Mouse (Mus musculus) lung, embryonic 16.5 days (tissue): Measurements from ENCODE around the gene Smok3b. TPM values are rescaled to one million over a fixed set of nuclear protein-coding genes. Genes with fewer than 3 reads are reported as not detected.
A peak's percentile ranks its signal among the peaks of the same experiment; 100 is the strongest.
"Not testable (repeated sequence)": the region's sequence is repeated elsewhere in the genome, so short reads cannot be mapped to it uniquely, and the experiment has no call there.

ENCODE experiments used
- ATAC-seq: fragments of 200-750 bp; cut with Nextera tagmentation; 2 replicates; pipeline ENCODE4 v1.8.0; 2017; ENCODE audit warnings: low read depth, mild to moderate bottlenecking, moderate library complexity
- H3K27ac ChIP-seq: fragments of 300-500 bp; sonication (generic); 2 replicates; pipeline ENCODE4 v1.5.1; 2014; ENCODE audit warnings: mild to moderate bottlenecking, control low read depth, low read length
- H3K27me3 ChIP-seq: fragments of 300-500 bp; sonication (generic); 2 replicates; pipeline ENCODE4 v1.6.1; 2014; ENCODE audit warnings: low read depth, low read length, mixed read lengths; ENCODE audit not compliant: control insufficient read depth, insufficient read depth
- H3K36me3 ChIP-seq: fragments of 300-500 bp; sonication (generic); 2 replicates; pipeline ENCODE4 v1.6.1; 2014; ENCODE audit warnings: low read length; ENCODE audit not compliant: control insufficient read depth, insufficient read depth
- H3K4me1 ChIP-seq: fragments of 300-500 bp; sonication (generic); replicated peaks from 2 replicates; pipeline ENCODE4 v1.6.1; 2014; ENCODE audit warnings: low read length, mixed read lengths; ENCODE audit not compliant: control insufficient read depth, insufficient read depth
- H3K4me2 ChIP-seq: fragments of 300-500 bp; sonication (generic); 2 replicates; pipeline ENCODE4 v1.6.1; 2014; ENCODE audit warnings: low read depth, low read length, control low read depth
- H3K4me3 ChIP-seq: fragments of 300-500 bp; sonication (generic); 2 replicates; pipeline ENCODE4 v1.5.1; 2014; ENCODE audit warnings: mild to moderate bottlenecking, low read length, control low read depth
- H3K9ac ChIP-seq: fragments of 300-500 bp; sonication (generic); 2 replicates; pipeline ENCODE4 v1.6.1; 2014; ENCODE audit warnings: low read length, control low read depth
- H3K9me3 ChIP-seq: fragments of 300-500 bp; sonication (generic); 2 replicates; pipeline ENCODE4 v1.6.1; 2016; ENCODE audit warnings: low read length; ENCODE audit not compliant: control insufficient read depth
- WGBS: fragments of 180-500 bp; shearing (Covaris S2); extraction: QIAGEN DNeasy Blood & Tissue Kit; methylation state at CpG from one replicate; pipeline ENCODE4 v1.1.7; 2014; 5-methylcytosine and 5-hydroxymethylcytosine counted together
- polyA plus RNA-seq: library from polyadenylated mRNA; unstranded; fragments of >200 nt; fragmentation: Nextera tagmentation; extraction: Ambion mirVana; gene quantifications from 2 replicates; pipeline ENCODE4 v1.2.1, GENCODE M21; 2015

Smok3b gene
- polyA plus RNA-seq, 1 experiment from 2014 or later = not detected

DNA sequence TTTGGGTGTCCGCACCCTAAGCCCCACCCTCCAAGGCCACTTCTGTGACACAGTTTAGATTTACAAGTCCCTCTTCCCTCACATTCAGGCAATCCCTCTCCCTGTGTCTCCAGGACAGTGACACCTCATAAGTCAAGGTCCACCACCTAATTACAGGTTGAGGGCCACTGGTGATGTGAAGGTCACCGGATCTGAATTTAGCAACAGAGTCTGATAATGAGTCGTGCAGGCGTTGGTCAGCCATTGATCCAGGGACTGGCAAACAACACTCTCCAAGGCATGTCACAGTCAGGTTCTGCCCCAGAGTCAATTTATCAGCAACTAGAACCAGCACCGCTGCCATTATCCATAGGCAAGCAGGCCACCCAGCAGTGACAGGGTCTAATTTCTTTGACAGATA lies 8.8 kb upstream of the Smok3b start:
- no peak overlapping the region for H3K9ac ChIP-seq
- H3K4me2 ChIP-seq = no peak overlapping the region
- no peak overlapping the region for H3K4me3 ChIP-seq
- H3K27me3 ChIP-seq = no peaks in the 10 kb centered on the region
- no peak for ATAC-seq
- H3K36me3 ChIP-seq = no peaks in the 10 kb centered on the region
- WGBS = 75% methylated on average over 5 of the region's 5 CpGs
- H3K9me3 ChIP-seq = no peaks in the 10 kb centered on the region
- no peak overlapping the region for H3K27ac ChIP-seq
- H3K4me1 ChIP-seq = no peaks in the 10 kb centered on the region

DNA sequence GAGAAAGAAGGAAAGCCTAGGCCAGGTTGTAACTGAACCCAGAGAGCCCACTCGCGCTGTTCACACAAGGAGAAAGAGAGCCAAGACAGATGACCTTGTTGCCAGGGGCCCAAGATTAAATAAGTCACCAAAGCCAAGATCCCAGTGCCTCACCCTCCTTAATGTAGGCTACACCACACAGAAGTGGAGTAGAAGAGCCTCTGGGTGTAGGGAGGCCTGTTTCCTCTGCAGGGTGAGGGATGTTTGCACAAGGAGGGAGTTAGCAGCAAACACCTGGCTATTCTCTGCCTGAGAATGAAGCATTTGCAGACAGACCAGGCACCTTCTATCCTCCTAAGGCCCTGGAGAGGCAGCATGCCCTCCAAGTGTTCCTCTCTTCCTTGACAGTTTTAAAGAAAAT lies 4.7 kb upstream of the Smok3b start:
- no peak overlapping the region for H3K9ac ChIP-seq
- no peak overlapping the region for H3K4me2 ChIP-seq
- 0 out of 2 replicates have a peak, but pooled peaks have one; percentile 23 for ATAC-seq
- WGBS = 61% methylated on average over 2 of the region's 2 CpGs
- H3K4me3 ChIP-seq = no peak overlapping the region
- no peak overlapping the region for H3K27ac ChIP-seq
- no peaks in the 10 kb centered on the region for H3K9me3 ChIP-seq
- no peaks in the 10 kb centered on the region for H3K4me1 ChIP-seq
- no peaks in the 10 kb centered on the region for H3K36me3 ChIP-seq
- no peaks in the 10 kb centered on the region for H3K27me3 ChIP-seq

DNA sequence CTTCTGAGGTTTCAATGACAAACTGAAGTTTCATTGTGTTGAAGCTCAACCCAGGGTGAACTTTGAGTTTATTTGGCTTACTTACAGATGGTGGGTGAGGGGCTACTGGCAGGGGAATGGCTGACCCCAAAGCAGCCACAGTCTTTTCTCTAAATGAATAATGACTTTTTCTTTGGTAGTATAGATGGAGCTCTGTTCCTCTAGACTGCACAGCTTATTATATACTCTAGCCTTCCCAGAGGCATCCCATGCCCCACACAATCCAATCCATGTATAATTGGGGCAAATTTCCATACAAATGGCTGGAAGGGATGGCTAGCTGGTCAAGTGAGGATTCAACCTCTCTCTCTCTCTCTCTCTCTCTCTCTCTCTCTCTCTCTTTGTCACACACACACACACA lies 4.2 kb upstream of the Smok3b start:
- H3K27ac ChIP-seq = no peak overlapping the region

DNA sequence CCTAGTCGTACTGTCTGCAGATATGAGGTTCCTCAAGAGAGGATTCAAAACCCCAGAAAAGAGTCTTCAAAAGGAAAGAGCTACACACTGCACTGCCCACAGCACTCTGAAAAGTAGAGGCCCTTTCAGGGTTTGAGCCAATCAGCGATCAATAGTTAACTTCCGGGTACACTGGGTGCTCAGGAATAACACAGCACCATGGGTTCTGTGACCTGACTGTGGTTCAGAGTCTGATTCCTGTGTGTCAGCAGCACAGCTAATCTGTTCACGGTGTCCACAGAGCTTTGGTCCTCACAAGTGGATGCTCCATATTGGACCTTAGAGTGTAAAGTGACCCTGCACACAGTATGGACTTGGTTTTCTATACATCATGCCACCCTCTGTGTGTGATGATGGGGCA lies 1.7 kb upstream of the Smok3b start:
- not testable (repeated sequence) for H3K4me3 ChIP-seq, H3K9ac ChIP-seq, H3K36me3 ChIP-seq, H3K27ac ChIP-seq, H3K27me3 ChIP-seq, H3K9me3 ChIP-seq, ATAC-seq, H3K4me1 ChIP-seq, H3K4me2 ChIP-seq
- WGBS = 87% methylated on average over 3 of the region's 4 CpGs

More for the DNA sequence above, 4.2 kb upstream of the Smok3b start:
- Histone ChIP-seq H3K4me1 (no peaks in the 10 kb centered on the region), H3K4me3 (no peak overlapping the region), H3K27me3 (no peaks in the 10 kb centered on the region), H3K4me2 (no peak overlapping the region), H3K36me3 (no peaks in the 10 kb centered on the region), H3K9me3 (no peaks in the 10 kb centered on the region), H3K9ac (no peak overlapping the region)
- no peak for ATAC-seq

DNA sequence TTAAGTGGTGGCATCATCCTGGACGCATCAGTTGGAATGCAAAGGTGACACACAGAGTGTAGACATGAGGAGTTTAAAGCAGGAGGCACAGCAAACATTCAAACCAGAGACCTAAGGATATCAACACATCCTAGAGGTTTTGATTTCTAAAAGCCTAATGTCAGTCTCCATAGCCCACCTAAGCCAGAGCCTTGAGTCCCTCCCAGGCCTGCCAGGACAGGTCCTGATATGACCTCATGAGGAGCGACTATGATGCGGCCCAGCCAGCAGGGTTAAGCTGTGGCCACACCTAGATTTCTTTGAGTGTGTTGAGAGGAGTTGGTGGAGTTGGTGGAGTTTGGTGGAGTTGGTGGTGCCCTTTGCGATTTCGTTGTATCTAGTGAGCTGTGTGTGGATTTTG lies 31.7 kb downstream of the Smok3b start, which contains the start of gene Smok3c:
Smok3c (plus strand) TSS at position 301 of the 400 bp plus-strand sequence.
- not testable (repeated sequence) for H3K4me3 ChIP-seq, H3K36me3 ChIP-seq, H3K4me1 ChIP-seq, ATAC-seq, H3K9me3 ChIP-seq, H3K9ac ChIP-seq, H3K27ac ChIP-seq, H3K27me3 ChIP-seq, H3K4me2 ChIP-seq
- no CpG with 5 or more reads among the region's 5 CpGs for WGBS

DNA sequence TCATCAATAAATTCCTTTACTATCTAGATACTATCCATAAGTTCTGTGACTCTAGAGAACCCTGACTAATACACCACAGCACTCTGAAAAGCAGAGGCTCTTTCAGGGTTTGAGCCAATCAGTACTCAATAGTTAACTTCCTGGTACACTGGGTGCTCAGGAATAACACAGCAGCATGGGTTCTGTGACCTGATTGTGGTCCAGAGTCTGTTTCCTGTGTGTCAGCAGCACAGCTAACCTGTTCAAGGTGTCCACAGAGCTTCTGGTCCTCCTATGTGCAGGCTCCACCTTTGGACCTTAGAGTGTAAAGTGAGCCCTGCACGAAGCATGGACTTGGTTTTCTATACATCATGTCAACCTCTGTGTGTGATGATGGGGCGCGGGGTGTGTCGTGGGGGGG lies 52.6 kb downstream of the Smok3b start:
- no peak overlapping the region for H3K9ac ChIP-seq
- H3K9me3 ChIP-seq = no peaks in the 10 kb centered on the region
- no peak overlapping the region for H3K4me2 ChIP-seq
- no peaks in the 10 kb centered on the region for H3K27me3 ChIP-seq
- H3K4me3 ChIP-seq = no peak overlapping the region
- no peaks in the 10 kb centered on the region for H3K4me1 ChIP-seq
- WGBS = 86% methylated on average over 4 of the region's 4 CpGs
- no peak for ATAC-seq
- no peaks in the 10 kb centered on the region for H3K36me3 ChIP-seq
- H3K27ac ChIP-seq = no peak overlapping the region

DNA sequence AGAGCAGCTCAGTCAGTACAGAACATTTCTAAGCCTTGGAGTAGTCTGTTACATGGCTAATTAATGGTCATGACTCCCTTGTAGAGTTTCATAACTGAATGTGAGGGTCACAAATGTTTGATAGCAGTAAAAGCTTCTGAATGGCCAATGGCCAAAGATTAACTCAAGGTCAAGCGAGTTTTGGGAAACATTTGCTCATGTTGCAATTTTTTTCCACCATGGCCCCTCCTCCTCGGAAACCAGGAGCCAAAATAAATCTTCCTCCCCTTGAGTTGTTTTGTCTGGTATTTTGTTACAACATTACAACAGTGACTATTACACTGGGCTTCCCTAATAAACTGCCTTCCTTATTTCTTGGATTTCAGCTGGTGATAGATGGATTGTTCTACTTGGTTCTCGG lies 54.5 kb downstream of the Smok3b start:
- H3K27me3 ChIP-seq = no peaks in the 10 kb centered on the region
- no peak overlapping the region for H3K27ac ChIP-seq
- H3K4me3 ChIP-seq = no peak overlapping the region
- H3K9ac ChIP-seq = no peak overlapping the region
- 69% methylated on average over 3 of the region's 3 CpGs for WGBS
- no peaks in the 10 kb centered on the region for H3K36me3 ChIP-seq
- no peaks in the 10 kb centered on the region for H3K9me3 ChIP-seq
- H3K4me1 ChIP-seq = no peaks in the 10 kb centered on the region
- no peak overlapping the region for H3K4me2 ChIP-seq
- ATAC-seq = no peak

DNA sequence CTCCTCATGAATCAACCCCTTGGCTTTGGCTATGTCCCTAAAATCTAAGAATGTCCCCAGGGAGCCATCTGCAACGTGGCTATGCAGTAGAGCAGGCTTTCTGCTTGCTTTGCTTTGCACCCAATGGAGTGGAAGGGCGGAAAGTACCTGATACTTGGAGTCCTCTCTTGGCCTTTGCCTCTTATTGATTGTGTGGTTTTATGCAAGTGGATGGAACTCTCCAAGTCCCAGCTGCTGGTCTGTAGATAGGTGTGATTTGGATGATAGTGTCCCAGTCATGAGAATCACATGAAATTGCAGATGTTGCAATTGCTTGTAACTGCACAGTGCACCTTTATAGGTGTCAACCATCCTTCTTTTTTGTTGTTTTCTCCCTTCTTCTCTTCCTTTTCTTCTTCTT lies 54.9 kb downstream of the Smok3b start:
- Histone ChIP-seq H3K4me1 (no peaks in the 10 kb centered on the region), H3K4me3 (no peak overlapping the region), H3K4me2 (no peak overlapping the region), H3K27me3 (no peaks in the 10 kb centered on the region), H3K9me3 (no peaks in the 10 kb centered on the region), H3K36me3 (no peaks in the 10 kb centered on the region), H3K9ac (no peak overlapping the region), H3K27ac (no peak overlapping the region)
- ATAC-seq = no peak
- 50% methylated on average over 2 of the region's 2 CpGs for WGBS

DNA sequence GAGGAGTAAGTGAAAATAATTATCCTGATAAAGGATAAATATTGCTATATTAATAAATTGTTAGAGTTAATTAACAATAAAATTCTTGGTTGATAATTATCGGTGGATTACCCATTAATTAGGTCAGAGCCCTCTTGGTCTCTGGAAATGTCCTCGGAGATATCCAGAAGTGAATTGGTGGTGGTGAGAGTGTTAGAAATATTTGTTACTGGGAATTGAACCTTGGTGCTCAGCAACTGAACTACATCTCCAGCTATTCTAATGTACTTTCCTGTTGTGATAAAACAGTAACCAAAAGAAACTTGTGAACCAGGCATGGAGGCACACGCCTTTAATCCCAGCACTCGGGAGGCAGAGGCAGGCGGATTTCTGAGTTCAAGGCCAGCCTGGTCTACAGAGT lies 59.2 kb downstream of the Smok3b start:
- Histone ChIP-seq H3K36me3 (no peaks in the 10 kb centered on the region), H3K9me3 (no peaks in the 10 kb centered on the region), H3K4me2 (no peak overlapping the region), H3K4me3 (no peak overlapping the region), H3K27me3 (no peaks in the 10 kb centered on the region), H3K4me1 (no peaks in the 10 kb centered on the region), H3K27ac (no peak overlapping the region), H3K9ac (no peak overlapping the region)
- 82% methylated on average over 5 of the region's 5 CpGs for WGBS
- ATAC-seq = no peak

DNA sequence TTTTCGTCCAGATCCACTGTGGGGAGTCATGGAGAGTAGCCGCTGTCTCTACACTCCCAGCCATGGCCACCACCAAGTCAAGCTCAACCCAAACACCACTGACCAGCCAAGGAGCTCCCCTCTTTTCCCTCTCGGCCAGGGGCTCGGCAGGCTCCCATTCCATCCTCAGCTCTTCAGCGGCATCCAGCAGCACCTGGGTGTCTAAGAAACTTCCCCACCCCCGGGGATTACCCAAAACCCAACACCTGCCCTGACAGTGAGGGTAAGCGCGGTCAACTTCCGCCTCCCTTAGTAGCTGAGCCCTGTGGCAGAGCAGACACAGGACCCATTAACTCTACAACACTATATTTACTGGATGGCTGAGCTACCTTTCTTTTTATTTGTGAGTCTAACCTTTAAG lies 60.2 kb downstream of the Smok3b start:
- 79% methylated on average over 9 of the region's 9 CpGs for WGBS
- no peak for ATAC-seq
- H3K9me3 ChIP-seq = no peaks in the 10 kb centered on the region

More for the DNA sequence above, 60.2 kb downstream of the Smok3b start:
- Histone ChIP-seq H3K4me2 (no peak overlapping the region), H3K36me3 (no peaks in the 10 kb centered on the region), H3K4me1 (peaks cover 4% of the 10 kb centered on the region), H3K4me3 (no peak overlapping the region), H3K27me3 (no peaks in the 10 kb centered on the region), H3K9ac (no peak overlapping the region), H3K27ac (no peak overlapping the region)
